Mouse (Mus musculus): Measurements from ENCODE around the gene Ephb1. TPM values are rescaled to one million over a fixed set of nuclear protein-coding genes. Genes with fewer than 3 reads are reported as not detected.

Ephb1 gene
- total RNA-seq, 2 experiments from 2014 or later, result 31.5 to 36.0 TPM

DNA sequence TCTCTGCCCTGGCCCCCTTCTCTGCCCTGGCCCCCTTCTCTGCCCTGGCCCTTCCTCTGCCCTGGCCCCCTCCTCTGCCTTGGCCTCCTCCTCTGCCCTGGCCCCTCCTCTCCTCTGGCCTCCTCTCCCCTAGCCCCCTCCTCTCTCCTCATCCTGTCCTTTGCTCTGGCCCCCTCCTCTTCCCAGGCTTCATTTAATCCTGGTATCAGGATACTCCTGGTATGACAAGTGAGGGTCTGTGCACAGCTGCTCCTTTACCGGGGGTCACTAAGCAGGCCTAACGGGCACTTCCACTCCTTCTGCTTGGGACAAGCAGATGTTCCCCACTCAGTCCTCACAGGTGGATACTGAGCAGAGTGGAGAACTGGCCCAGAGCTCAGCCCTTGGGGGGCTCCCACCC lies 247.3 kb downstream of the Ephb1 start:
- DNase-seq (ENCODE audit: low spot score in 2 of 2), result no peak
- intact Hi-C loops (cut with DNase I), result no loop called here

DNA sequence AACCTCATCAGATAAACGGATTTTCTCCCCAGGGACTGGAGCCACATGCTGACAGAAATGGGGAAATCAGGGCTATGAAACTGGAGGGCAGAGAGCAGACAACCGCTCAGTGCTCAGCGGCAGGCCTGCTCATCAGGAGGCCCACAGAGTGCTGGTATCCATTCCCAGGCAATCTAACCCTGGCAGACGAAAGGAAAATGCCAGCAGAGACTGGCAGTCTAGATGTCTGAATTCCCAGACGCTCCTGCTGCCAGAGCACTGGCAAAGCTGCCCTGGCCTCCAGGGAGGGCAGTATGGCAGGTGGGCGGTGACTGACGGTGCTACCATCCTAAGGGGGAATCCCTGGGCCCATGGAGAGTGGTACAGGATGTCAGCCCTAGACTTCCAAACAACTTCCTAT lies 257.7 kb downstream of the Ephb1 start:
- intact Hi-C loops (cut with DNase I), result no loop called here
- no peak for DNase-seq (ENCODE audit: low spot score in 2 of 2)

DNA sequence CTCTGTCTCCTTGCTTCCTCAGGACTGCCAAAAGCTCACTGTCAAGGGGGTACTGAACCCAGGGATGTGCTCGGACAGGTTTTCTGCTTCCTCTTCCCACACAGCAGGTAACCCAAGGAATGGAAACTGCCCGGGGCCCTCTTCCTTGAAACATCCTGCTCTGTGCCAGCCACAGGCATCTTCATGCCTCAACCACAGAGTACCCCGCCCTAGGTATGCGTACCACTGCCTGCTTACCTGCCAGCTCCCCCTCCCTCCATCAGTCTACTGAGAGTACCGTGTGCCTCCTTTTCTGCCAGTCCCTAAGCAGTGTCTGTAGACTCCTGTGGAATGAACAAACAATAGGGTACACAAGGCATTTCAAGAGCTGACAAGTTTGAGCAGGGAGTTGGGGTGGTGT lies 265.9 kb downstream of the Ephb1 start:
- intact Hi-C loops (cut with DNase I), result no loop called here
- no peak for DNase-seq (ENCODE audit: low spot score in 2 of 2)

DNA sequence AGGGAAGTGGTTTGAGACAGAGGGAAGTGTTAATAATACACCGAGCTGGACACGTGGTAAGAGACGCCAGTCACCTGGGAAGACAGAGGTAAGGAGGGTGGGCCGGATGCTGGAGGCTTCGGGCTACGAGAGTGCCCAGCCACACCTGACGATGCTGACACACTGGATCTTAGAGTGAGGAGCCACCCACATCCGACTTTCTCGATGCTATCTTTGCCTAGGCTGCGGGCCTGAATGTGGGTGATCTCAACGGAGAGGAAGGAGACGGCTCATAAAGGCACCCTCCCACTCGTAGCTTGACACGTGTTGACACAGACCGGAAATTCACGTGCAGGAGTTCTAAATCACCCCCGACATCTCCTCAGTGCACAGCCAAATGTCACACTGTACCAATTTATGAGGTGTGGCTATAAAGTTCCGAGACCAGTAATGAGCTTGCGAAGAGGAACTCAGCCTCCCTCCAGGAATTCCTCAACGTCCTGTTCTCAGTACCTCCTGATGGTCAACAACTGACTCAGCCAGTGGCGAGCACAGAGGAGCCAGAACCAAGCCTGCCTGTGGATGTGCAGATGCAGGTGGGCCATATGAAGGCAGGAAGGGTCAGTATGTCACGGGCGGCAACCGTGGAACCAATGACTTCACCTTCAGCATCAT lies 268.3 kb downstream of the Ephb1 start:
- peak in 1 of 2 experiments; percentile 73 for DNase-seq (ENCODE audit: low spot score in 2 of 2)
- intact Hi-C loops (cut with DNase I), result no loop called here

DNA sequence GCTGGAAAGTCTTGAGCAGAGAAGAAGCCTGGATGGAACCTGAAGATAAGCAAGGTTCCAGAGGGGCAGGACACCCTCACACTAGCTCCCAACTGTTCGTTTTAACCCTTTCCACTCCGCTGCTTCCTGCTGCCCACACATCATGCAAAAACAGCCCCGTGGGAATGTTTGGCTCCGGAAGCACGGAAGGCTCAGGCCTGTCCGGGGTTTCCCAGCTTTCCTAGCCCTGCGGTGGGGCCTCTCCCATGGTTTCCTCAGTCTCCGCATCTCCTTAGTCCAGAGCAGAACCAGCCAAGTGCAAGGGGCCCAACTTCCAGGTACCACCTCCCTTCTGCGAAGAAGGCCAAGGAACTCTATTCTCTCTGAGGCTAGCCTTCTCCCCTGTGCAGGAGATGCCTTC lies 269.0 kb downstream of the Ephb1 start:
- DNase-seq (ENCODE audit: low spot score in 2 of 2), result no peak
- intact Hi-C loops (cut with DNase I), result no loop called here

DNA sequence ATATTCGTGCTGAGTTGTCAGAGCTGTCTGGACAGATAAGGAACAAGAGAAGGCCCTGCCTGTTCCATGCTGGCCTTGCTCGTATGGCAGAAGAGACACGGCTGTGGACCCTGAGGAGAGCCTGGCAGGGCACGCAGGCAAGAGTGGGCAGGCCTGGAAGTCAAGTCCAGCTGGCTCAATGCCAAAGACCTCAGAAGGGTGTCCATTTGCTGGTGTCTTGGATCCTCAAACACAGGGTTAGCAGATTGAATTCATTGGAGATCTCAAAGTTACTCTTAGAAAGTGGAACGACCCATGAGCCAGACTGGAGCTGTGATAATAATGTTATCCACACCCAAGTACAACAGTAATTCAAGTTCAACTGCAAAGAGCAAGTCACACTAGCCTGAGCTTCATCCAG lies 273.6 kb downstream of the Ephb1 start:
- DNase-seq (ENCODE audit: low spot score in 2 of 2), result no peak
- intact Hi-C loops (cut with DNase I), result no loop called here

DNA sequence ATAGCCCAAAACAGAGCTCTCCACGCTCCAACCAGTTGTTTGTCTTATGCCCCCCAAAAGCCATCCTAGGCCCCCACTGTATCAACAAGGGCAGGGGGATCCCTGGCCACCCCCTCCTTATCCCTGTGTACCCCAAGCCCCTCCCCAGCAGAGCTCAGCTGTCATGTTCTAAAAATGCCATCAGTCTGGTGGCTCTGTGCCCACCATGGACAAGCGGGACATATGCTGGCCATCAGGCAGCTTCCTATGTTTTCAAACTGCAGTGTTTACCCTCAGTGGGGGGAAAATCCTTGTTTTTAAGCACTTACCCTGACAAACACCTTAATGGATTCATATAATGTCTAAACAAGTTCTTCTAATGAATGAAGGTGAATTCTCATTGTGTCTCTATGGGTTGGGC lies 275.3 kb downstream of the Ephb1 start:
- intact Hi-C loops (cut with DNase I), result no loop called here
- no peak for DNase-seq (ENCODE audit: low spot score in 2 of 2)

DNA sequence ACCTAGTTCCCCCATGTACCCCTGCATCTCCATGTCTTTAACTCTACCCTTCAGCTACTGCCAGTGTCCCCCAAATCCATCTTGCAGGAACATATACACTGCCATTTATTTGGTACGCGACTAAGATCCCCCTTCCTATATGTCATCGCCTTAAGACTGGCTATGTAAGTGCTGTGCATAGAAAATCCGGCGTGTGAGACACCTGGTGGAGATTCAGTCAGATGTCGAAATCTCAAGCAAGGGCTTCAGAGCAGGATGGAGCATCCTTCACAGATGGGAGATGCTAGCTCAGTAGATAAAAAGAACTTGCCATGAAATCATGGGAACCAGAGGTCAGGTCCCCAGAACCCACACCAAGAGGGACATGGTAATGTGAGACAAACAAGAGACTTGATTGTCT lies 276.3 kb downstream of the Ephb1 start:
- intact Hi-C loops (cut with DNase I), result no loop called here
- peak in 1 of 2 experiments; percentile 29 for DNase-seq (ENCODE audit: low spot score in 2 of 2)

DNA sequence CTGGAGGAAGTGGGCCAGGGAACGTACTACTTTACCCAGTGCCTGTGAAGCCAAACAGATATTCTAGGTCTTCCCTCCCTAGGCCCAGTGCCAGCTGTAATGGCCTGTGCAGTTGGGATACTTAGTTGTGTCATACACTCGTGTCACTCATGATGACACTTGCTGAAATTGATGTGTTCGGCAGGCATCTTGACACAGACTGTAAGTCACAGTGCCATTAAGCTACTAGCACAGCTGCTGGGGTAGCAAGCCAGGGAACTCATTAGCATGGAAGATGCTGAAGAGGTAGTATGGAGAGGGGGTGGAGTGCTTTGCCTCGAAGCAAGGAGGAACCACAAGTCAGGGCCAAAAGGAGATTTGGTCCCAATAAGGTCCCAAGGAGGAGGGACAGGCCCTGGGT lies 279.0 kb downstream of the Ephb1 start:
- intact Hi-C loops (cut with DNase I), result no loop called here
- no peak for DNase-seq (ENCODE audit: low spot score in 2 of 2)

DNA sequence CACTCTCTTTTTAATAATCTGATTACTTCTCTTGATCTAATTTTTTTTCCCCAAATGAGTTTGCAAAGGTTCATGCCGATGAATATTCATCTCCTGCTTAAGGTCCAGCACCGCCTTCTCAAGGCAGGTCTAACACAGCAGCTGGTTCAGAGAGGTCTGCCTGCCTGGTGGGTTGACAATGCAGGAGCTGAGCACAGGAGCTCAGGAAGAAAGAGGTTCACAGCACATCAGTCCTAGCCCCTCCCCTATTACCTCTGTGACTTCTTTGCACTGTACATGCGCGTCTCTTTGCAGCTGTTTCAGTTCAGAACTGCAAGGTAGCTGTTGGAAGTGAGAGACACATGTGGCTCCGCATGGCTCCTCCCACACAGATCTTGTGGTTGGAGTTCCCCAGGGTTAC lies 281.1 kb downstream of the Ephb1 start:
- intact Hi-C loops (cut with DNase I), result no loop called here
- no peak for DNase-seq (ENCODE audit: low spot score in 2 of 2)

DNA sequence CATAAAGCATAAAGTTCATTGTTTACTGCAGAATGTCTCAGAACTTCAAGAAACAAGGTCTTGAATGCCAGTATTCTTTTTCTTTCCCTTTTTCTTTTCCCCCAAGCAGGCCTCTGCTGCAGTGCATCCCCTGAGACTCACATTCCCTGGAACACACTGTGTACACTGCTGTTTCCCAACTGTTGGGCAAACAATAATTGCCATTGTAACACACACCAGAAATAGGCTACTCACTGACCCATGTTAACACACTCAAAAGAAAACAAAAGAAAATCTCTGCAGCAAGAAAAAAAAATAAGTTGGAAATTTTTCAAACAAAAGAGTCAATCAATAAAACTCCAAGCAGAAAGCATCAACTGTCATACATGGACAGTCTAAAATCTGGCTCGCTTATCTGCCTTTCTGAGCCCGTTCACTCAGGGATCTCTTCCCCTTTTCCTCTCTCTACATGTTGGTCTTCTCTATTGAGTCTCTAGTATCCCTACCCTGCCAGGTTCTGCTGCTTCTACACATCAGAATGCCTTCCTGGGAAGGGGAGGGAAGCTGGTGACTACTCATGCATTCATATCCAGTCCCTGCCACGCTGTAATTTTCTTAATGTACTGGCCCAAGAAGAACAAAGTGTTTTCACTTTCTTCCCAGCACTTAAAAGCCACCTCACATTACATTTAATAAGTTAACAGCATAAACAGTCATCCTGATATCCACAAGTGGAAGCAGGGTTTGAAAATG lies 285.2 kb downstream of the Ephb1 start:
- DNase-seq (ENCODE audit: low spot score in 2 of 2), result no peak
- intact Hi-C loops (cut with DNase I), result no loop called here

DNA sequence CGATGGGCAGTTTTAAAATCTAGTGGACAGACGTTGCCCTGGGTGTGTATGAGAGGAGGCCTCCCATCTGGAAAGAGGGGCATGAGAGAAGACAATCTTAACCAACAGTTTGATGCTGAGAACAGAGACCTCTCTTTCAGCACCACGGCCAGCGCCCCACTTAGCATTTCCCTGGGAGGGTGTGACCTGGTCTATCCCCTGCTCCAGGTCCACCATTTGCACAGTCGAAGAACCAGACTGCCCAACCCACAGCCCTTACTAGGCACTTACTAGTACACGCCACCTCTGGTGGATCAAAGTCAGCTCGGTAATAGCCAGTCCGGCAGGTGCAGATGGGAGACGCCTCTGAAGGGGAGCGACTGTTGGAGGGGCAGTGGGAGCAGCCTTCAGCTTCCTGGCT lies 287.9 kb downstream of the Ephb1 start:
- DNase-seq (ENCODE audit: low spot score in 2 of 2), result no peak
- intact Hi-C loops (cut with DNase I), result no loop called here

DNA sequence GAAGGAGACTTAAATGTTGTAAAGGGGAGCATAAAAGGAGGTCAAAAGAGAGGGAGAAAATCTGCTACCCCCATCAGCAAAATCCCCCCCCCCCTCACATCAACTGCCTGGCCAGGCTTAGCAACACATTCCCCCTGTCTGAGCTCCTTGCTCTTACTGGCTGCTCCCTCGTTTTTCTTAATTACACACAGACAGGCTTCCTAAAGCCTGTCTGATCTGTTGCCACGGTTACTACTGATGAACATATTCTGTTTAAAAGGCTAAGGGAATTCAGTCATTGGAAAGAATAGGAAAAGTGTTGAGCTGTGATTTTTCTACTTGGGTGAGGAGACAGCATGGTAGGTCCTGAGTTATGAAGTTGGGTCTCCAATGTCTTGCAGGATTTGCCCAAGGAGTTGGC lies 308.6 kb downstream of the Ephb1 start:
- intact Hi-C loops (cut with DNase I), result no loop called here

DNA sequence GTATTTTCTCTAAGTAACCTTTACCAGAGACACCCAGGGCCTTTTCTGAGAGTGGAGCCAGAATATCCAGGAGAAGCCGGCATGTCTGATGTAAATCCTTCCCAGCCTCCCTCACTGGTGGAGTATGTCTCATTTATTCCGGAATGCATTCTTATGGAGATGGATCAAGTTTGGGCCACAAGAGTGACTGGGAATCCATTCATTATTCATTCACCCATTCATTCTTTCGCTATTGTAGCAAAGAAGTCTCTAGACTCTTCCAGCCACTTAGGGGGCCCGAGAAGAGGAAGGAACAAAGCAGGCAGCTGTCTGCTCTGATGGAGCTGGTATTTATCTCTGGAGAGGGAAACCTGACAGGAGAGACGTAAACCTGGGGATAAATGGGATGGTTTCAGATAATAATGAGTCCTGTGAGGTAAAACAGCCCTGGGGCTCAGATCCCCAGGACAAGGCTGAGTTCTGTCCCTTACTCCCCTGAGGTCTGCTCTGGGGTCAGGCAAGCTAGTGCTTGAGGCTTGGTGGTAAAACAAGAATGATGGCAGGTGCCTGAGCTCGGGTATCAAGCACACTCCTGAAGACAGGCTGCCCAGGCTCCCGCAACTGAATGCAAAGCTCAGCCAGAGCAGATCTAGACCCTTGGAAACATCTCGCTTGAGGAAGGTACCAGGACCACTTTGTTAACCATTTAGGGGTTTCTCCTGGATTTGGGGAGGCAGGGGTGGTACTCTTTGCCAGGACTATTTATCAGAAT lies 309.2 kb downstream of the Ephb1 start:
- intact Hi-C loops (cut with DNase I), result no loop called here
- DNase-seq (ENCODE audit: low spot score in 2 of 2), result no peak

More for the DNA sequence above, 308.6 kb downstream of the Ephb1 start:
- DNase-seq (ENCODE audit: low spot score in 2 of 2), result no peak

DNA sequence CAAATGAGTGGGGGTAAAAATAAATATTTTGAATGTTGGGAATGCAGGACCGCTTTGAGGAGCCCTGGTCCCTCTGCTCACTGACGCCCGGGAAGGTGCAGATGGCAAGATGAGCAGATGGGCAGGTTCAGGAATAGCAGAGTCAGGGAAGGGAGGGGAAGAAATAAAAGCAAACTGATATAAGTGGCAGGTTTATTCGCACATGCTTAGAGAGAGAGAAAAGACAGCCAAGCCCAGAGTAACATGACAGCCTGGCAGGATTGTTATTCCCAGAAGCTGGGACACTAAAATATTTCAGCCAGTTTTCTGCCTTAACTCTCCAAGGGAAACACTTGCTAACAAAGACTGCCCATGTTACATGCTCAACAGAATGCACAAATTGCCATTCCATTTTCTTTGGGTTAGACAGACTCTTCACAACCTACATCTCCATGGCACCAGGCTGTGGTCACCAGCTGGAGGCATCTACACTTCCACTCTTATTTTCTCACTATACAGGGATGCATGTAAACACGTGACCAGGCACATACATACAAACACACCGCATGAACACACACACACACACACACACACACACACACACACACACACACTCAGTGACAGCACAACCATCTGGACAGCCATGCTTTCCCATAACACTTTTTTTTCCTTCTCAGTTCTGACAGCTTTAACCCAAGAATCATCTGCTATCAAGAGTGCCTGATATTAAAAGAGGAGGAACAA lies 315.3 kb downstream of the Ephb1 start:
- intact Hi-C loops (cut with DNase I), result loop anchor here (10.0 kb wide), 1 partner anchor 316 kb away; the partner anchor contains the start of gene Ephb1
- peak in 1 of 2 experiments; percentile 43 for DNase-seq (ENCODE audit: low spot score in 2 of 2)

DNA sequence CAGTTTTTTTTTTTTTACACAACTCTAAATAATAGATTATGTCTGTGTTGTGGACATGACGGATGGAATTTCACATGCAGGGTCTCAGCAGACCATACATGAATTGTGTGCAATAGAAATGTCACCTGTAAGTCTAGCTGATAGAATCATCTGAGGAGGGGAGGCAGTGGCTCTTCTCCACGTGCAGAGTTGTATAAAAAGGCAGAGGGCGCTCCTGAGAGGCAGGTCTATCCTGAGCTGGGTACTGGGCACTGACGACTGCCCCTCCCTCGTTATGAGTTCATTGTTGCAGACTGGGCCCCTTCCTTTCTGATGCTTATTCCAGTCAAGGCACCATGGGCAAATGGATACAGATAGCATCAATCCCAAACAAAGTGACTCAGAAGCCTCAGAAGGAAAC lies 318.4 kb downstream of the Ephb1 start:
- intact Hi-C loops (cut with DNase I), result loop anchor here (10.0 kb wide), 1 partner anchor 319 kb away; the partner anchor contains the start of gene Ephb1

DNA sequence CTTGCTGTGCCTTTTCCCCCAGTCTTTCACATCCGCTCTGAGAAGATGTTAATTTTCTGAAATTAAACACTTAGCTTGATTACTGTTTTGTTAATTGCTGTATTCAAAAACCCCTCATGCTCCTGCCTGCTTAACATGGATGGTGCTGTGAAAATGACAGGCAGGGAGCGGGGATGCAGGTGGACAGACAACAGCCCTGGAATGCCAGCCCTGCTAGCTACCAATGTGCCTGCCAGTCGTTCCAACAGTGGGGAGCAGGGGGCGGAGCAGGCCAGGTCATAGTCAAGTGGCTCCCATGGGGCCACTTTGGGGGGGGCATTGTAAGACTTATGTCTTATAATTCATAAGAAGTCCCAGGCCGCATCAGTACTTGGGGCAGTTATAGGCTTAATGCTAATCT lies 321.3 kb downstream of the Ephb1 start:
- intact Hi-C loops (cut with DNase I), result loop anchor here (10.0 kb wide), 1 partner anchor 322 kb away; the partner anchor contains the start of gene Ephb1
- DNase-seq (ENCODE audit: low spot score in 2 of 2), result no peak

More for the DNA sequence above, 318.4 kb downstream of the Ephb1 start:
- DNase-seq (ENCODE audit: low spot score in 2 of 2), result no peak

DNA sequence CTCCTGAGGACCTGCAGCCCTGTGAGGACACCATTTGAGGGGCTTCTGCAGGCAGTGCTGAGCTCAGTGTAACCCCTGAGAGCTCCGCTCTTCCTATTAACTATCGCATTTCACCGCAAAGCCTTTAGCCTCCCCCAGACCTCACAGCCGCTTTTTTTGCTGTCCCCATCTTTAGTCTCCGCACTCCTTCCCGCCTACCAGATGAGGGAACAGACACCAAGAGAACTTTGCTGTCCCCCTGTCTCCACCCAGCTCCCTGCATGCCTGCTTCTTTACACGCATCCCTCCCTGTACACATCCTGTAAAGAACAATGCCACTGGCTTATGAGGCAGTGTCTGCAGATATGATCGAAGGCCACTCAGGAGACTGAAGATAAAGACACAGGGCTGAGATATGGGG lies 322.1 kb downstream of the Ephb1 start:
- intact Hi-C loops (cut with DNase I), result loop anchor here (10.0 kb wide), 1 partner anchor 322 kb away; the partner anchor contains the start of gene Ephb1

DNA sequence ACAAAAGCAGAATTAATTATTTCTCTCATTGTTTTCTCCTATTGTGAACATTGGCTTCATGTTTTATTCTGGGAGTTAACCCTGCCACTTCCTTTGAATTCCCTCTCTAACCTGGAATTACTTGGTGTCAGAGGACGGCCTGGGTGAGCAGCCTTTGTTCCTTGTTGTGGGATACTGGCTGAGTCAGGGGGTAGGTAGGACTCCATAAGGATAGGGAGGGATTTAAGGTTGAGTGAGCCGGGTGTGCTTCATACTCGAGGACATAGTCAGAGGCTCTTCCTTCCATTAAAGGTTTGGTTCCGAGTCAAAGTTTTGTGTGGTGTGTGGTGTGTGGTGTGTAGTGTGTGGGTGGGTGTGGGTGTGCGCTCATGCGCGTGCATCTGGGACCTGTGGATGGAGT lies 324.8 kb downstream of the Ephb1 start:
- intact Hi-C loops (cut with DNase I), result loop anchor here (10.0 kb wide), 1 partner anchor 325 kb away; the partner anchor contains the start of gene Ephb1
- DNase-seq (ENCODE audit: low spot score in 2 of 2), result no peak

More for the DNA sequence above, 322.1 kb downstream of the Ephb1 start:
- DNase-seq (ENCODE audit: low spot score in 2 of 2), result no peak

DNA sequence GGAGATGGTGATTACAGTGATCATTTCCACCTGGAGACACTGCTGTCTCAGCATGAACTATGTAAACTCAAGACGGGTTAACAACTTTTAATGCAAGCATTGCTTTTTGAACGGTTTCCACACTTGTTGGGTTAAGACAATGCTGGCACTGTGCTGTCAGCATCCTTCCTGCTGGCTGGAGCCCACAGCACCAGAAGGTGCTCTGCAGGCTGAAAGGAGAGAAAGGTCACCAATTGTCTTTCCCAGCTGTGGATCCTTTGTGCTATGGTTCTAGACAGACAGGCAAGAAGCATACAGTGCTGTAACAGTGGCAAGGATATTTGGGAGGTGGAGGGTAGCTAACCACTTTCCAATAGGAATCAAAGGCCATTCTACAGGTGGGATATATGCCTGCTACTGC lies 328.4 kb downstream of the Ephb1 start:
- no peak for DNase-seq (ENCODE audit: low spot score in 2 of 2)
- intact Hi-C loops (cut with DNase I), result no loop called here
